Mouse (Mus musculus) embryonic fibroblast, embryonic 13.5 days (primary cell): ENCODE results near the gene Olfr1414.

ENCODE experiments used
- CTCF ChIP-seq: IDR thresholded peaks from 2 replicates; pipeline ENCODE4 v1.5.1; 2011; ENCODE audit warnings: mild to moderate bottlenecking, control low read depth, low read length, moderate library complexity, borderline replicate concordance; ENCODE audit not compliant: insufficient read depth
- POLR2A ChIP-seq: IDR thresholded peaks from 2 replicates; pipeline ENCODE4 v1.6.1; 2011; ENCODE audit warnings: low read depth, mild to moderate bottlenecking, control low read depth, low read length, moderate library complexity

- TF ChIP-seq CTCF (no peak), POLR2A (peak; percentile 91)
Measured at GRCm38 (mm10) chr1:92473165-92474041, 45.1 kb downstream of the Olfr1414 start, which contains the start of gene Ndufa10.
